Mouse (Mus musculus) retina, embryonic 14.5 days (tissue): ENCODE measurements around the gene Tmeff1.

Experiments
- DNase-seq: peaks from one replicate; pipeline ENCODE4 v3.0.0-alpha.2; 2015; ENCODE audit warnings: low spot score

Tmeff1 gene

GRCm38 (mm10) chr4:48584421-48585240, at the start of gene Tmeff1:
Tmeff1 (plus strand) TSS chr4:48585174.
- DNase-seq, result peak; percentile 78

DNA sequence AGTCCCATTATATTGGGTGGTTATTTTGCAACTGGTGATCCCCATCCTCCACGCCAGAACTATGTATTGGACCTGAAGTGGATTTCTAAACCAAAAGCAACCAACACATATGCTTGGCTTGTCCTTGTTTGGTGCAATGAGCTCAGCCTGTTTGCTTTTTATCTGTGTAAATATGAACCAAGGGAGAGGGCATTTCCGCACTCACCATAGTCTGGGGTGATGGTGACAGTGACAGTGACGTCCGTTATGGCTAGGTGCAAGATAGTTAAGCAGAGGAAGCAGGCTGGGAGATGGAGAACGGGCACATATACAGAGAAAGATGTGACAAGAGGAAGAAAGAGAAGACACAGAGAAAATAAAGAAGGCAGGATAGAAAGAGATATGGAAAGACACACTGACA, 48.7 kb upstream of the Tmeff1 start:
- no peak for DNase-seq

GRCm38 (mm10) chr4:48537024-48537423, 48.0 kb upstream of the Tmeff1 start:
- DNase-seq, result no peak

DNA sequence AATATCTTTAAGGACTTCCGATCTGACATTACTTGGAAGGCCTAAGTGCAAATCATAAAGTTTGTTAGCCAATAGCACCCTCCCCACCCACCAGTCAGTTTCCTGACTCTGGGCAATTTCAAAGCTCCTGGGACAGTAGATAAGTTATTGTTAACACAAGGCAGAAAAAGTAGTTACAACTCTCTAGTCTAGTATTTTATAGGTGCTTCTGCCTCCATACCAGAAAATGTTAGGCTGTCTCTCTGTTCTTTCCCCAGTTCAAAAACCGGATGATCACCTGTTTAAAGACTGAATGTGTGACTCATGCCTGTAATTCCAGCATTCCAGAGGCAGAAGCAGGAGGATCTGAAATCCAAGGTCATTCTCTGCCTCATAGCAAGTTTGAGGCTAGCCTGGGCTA, 46.4 kb upstream of the Tmeff1 start:
- no peak for DNase-seq

DNA sequence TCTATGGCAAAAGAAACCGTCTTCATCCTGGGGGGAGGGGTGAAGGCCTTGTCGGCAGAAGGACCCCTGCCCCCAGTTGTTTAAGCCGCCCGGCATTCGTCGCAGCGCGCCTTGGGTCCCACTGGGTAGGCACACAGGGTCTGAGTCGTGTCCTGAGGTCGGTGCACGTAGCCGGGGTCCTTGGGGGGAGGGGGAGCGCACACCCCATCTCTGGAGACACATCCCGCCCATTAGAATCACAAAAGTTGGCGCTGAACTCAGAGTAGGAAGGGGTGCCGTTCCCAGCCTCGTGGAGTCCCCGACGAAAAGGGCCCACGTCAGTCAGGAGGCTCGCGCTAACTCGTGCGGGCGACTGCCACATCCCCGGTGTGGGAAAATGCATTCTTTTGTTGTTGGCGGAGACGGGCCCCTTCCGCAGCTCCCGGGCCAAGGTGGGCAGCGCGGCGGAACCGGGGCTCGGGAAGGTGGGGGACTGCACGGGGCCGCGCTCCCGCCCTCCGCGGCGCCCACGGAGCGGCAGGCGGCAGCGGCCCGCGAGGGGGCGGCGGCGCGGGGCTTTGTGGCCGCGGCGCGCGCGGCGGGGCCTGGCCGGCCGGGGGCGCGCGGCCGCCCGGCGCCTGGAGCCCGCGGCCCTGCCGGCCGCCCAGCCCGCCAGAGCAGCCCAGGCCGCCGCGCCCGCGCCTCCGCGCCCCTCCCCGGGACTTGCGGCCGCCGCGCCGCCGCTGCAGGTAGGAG, 45.0 kb upstream of the Tmeff1 start, which contains the start of gene Msantd3:
Gene Msantd3 (plus strand): TSS at position 95 of the 735 bp plus-strand sequence.
- DNase-seq, result peak; percentile 77

- peak; percentile 58 for DNase-seq
Measured at GRCm38 (mm10) chr4:48540576-48541111, 44.3 kb upstream of the Tmeff1 start.

GRCm38 (mm10) chr4:48541526-48542250, 43.3 kb upstream of the Tmeff1 start:
- DNase-seq, result no peak

- DNase-seq, result no peak
Measured at GRCm38 (mm10) chr4:48542351-48542750, 42.6 kb upstream of the Tmeff1 start.

- no peak for DNase-seq
Measured at GRCm38 (mm10) chr4:48543071-48543865, 41.7 kb upstream of the Tmeff1 start.

- DNase-seq, result no peak
Measured at GRCm38 (mm10) chr4:48544141-48544540, 40.8 kb upstream of the Tmeff1 start.

DNA sequence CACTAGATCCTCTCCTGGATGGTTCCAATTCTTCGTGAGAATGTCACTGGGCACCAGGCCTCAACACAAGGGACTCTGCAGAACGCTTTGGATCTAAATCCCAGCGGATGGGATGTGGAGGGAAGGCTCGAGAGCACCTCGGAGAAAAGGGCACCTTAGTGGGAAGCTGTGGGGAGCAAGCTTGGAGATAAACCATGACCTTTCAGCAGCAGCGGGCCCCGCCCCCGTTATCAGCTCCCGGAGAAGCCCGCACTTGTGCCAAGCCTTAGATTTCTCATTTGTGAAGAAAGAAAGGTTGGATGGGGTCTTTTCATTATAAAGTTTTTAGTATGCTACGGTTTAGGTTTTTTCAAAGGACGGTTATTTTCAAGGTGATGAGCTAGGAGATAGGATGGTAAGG, 39.0 kb upstream of the Tmeff1 start:
- DNase-seq, result no peak

DNA sequence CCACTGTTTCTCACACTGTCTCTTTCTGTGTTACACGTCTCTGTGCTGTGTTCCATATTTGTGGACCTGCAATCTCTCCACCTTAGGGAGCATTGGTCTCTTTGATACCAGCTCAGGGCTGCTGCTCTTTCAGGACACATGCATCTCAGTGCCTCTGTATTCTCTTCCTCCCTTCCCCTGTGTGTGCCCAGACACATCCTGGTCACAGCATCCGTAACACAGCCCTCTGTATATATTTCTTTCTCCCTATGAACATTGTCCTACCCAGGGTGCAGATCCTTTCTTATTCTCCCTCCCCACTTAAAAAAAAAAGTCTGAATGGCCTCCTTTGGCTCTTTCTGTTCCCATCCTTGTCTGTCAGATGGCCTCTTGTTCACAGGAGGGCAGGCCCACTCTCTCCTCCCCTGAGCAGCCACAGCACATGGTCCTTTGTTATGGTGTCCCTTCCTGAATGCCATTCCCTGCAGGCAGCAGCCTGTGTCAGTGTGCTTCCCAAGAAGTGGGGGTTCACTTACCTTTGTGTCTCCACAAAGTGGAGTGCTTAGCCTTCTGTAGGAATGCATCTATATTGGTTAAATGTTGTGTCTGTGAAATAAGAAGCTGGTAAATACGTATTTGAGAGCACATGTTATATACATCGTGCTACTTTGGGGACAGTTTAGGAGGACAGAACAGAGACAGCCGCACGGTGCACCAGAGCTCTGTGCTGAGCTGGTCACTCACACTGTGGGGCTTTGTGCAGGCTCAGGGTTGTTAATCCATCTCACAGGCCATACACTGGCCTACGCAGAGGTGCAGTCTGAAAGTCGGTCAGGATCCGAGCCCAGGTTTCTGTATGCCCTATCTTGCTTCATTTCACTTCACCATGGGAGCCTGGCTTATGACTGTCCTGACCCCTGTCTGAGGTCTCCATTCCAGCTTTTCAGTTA, 38.1 kb upstream of the Tmeff1 start:
- no peak for DNase-seq

DNA sequence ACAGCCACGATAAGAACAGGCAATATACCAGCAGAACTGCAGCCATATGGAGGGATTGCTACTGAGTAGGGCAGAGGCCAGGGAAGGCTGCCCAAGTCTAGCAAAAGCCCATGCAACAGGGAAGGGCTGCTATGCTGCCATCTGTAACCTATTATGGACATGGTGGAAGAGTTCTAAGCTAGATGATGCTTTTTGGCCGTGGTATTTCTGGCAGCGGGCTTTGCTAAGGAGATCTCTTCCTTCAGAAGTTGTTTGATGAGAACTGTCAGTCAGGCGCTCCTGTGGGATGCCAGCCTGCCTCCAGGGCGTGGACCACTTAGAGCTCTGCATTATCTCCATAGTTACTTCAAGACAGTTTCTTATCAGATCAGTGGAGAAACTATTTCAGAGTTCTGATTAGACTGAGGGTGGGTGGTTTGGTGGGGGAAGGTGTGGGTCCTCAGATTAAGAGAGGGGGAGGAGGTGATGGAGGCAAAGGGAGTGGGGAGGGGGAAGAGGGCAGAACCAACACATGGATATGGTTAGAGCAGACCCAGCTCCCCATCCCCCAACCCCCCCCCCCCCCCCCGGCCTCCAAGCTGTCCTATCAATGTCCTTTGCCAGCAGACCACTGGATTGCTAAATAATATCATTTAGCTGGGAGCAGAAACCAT, 36.5 kb upstream of the Tmeff1 start:
- DNase-seq, result no peak

- DNase-seq, result no peak
Measured at GRCm38 (mm10) chr4:48549661-48550060, 35.3 kb upstream of the Tmeff1 start.

- no peak for DNase-seq
Measured at GRCm38 (mm10) chr4:48552486-48553064, 32.4 kb upstream of the Tmeff1 start.

- no peak for DNase-seq
Measured at GRCm38 (mm10) chr4:48554132-48554531, 30.8 kb upstream of the Tmeff1 start.

DNA sequence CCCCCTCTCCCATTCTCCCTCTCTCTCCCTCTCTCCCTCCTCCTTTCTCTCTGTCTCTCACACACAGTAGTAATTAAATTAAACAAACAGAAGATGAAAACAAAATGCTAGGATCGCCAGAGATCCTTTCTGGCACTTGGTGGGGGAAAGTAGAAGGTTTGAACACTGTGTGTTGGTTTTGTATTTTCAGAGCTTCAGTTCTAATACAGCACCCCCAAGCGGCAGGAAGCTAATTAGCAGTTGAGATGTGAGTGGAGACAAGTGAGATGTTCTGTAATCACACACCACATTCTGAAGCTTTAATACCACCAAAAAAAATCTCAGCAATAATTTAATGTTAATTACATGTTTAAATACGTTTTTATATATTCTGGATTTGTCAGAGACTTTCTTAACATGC, 29.2 kb upstream of the Tmeff1 start:
- peak; percentile 67 for DNase-seq

DNA sequence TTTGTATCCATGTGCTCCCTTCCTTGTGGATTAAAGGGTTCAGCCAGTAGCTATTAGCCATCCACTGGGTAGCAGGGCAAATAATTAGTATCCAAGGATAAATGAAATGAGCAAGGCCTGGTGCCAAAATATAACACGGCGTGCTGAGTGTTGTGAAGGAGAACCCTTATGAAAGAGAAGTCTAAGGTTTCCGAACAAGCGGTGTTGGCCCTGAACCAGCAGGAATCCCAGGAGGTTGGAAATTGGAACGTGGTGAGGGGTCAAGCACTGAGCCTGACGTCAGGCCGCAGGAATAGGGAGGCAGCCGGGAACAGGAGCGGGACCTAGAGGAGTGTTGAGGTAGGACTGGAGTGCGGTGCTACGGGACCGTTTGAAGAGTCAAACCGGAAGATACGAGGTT, 25.3 kb upstream of the Tmeff1 start:
- DNase-seq, result no peak

DNA sequence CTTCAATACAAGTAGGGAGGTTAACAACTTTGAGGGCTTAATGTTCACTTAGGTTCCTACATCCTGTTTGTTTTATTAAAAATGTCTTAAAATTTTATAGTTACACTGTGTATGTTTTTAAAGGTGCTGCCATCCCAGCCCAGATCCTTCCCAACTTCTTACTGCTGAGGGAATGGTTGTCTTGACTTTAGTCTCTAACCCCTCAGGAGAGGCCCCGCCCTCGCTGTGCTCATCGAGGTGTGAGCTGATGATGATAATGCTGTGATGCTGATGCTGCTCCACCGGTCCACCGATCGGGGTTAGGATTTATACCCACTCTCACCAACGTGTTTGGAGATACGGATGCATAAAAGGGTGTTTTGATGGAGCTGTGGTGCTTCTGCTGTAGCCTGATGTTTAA, 23.1 kb upstream of the Tmeff1 start:
- no peak for DNase-seq
